Mouse (Mus musculus) neural tube, embryonic 12.5 days (tissue): ENCODE measurements around the gene Spata17. TPM values are rescaled to one million over a fixed set of nuclear protein-coding genes. Genes with fewer than 3 reads are reported as not detected.
"Not testable (repeated sequence)": the region's sequence is repeated elsewhere in the genome, so short reads cannot be mapped to it uniquely, and the experiment has no call there.

Source experiments
- ATAC-seq: fragments of 200-750 bp; cut with Nextera tagmentation; 2 replicates; pipeline ENCODE4 v1.8.0; 2017; ENCODE audit warnings: low read depth, mild to moderate bottlenecking, moderate TSS enrichment, moderate library complexity; ENCODE audit not compliant: low FRiP score
- H3K27ac ChIP-seq: fragments of 300-500 bp; sonication (generic); 2 replicates; pipeline ENCODE4 v1.5.1; 2016
- H3K27me3 ChIP-seq: fragments of 300-500 bp; sonication (generic); replicated peaks from 2 replicates; pipeline ENCODE4 v1.6.1; 2016; ENCODE audit warnings: mild to moderate bottlenecking
- H3K36me3 ChIP-seq: fragments of 300-500 bp; sonication (generic); 2 replicates; pipeline ENCODE4 v1.6.1; 2016; ENCODE audit warnings: mild to moderate bottlenecking
- H3K4me1 ChIP-seq: fragments of 300-500 bp; sonication (generic); 2 replicates; pipeline ENCODE4 v1.6.1; 2016
- H3K4me2 ChIP-seq: fragments of 300-500 bp; sonication (generic); replicated peaks from 2 replicates; pipeline ENCODE4 v1.6.1; 2016; ENCODE audit warnings: mild to moderate bottlenecking
- H3K4me3 ChIP-seq: fragments of 300-500 bp; sonication (generic); 2 replicates; pipeline ENCODE4 v1.5.1; 2016
- H3K9ac ChIP-seq: fragments of 300-500 bp; sonication (generic); 2 replicates; pipeline ENCODE4 v1.6.1; 2016; ENCODE audit warnings: mild to moderate bottlenecking
- H3K9me3 ChIP-seq: fragments of 300-500 bp; sonication (generic); 2 replicates; pipeline ENCODE4 v1.6.1; 2016; ENCODE audit warnings: mild to moderate bottlenecking
- WGBS: fragments of 180-500 bp; shearing (Covaris S2); methylation state at CpG from one replicate; pipeline ENCODE4 v1.1.7; 2016; 5-methylcytosine and 5-hydroxymethylcytosine counted together
- polyA plus RNA-seq: library from polyadenylated mRNA; unstranded; fragments of >200 nt; fragmentation: Nextera tagmentation; extraction: Ambion mirVana; gene quantifications from 2 replicates; pipeline ENCODE4 v1.2.1, GENCODE M21; 2016

Spata17 gene
- polyA plus RNA-seq, 1 experiment from 2014 or later = 1.5 TPM

DNA sequence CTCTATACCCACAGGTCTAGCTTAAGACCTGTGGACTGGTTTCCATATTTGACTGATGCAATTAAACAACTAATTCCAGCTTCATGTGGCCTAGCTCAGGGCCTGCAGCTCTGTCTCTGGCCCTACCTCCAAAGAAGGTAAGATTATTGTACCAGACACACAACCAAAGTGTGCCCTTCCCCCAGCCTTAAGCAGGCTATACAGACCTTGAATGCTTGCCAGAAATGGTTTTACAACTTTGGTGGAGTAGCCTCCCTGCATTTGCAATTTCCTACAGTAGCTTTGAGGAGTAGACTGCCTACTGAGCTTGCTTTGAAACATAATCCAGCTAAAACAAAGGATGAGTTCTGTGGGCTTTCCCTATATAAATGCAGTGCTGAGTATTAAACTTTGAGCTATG is 51.7 kb downstream of the Spata17 start:
- no peak overlapping the region for H3K4me2 ChIP-seq
- H3K27me3 ChIP-seq = no peaks in the 10 kb centered on the region
- no peak overlapping the region for H3K4me3 ChIP-seq
- H3K9me3 ChIP-seq = no peaks in the 10 kb centered on the region
- no peak for ATAC-seq
- no peaks in the 10 kb centered on the region for H3K36me3 ChIP-seq
- H3K4me1 ChIP-seq = no peaks in the 10 kb centered on the region
- H3K27ac ChIP-seq = no peak overlapping the region
- H3K9ac ChIP-seq = no peak overlapping the region

- Histone ChIP-seq H3K27ac (no peak overlapping the region), H3K36me3 (no peaks in the 10 kb centered on the region), H3K27me3 (no peaks in the 10 kb centered on the region), H3K4me3 (no peak overlapping the region), H3K4me1 (0 out of 2 replicates have a peak, but pooled peaks cover 2% of the 10 kb centered on the region), H3K4me2 (no peak overlapping the region), H3K9me3 (no peaks in the 10 kb centered on the region), H3K9ac (no peak overlapping the region)
- ATAC-seq = no peak
These were observed 59.6 kb downstream of the Spata17 start for GRCm38 (mm10) chr1:187155658-187156057.

GRCm38 (mm10) chr1:187153681-187154080 is 61.6 kb downstream of the Spata17 start:
- no peak for ATAC-seq
- Histone ChIP-seq H3K27me3 (no peaks in the 10 kb centered on the region), H3K27ac (no peak overlapping the region), H3K9ac (no peak overlapping the region), H3K4me3 (no peak overlapping the region), H3K4me1 (0 out of 2 replicates have a peak, but pooled peaks cover 2% of the 10 kb centered on the region), H3K36me3 (no peaks in the 10 kb centered on the region), H3K9me3 (no peaks in the 10 kb centered on the region), H3K4me2 (no peak overlapping the region)
- WGBS = 69% methylated on average over 5 of the region's 5 CpGs

GRCm38 (mm10) chr1:187152571-187152970 is 62.7 kb downstream of the Spata17 start:
- 0 out of 2 replicates have a peak, but pooled peaks cover 2% of the 10 kb centered on the region for H3K4me1 ChIP-seq
- WGBS = 90% methylated on average over 2 of the region's 2 CpGs
- ATAC-seq = no peak
- H3K36me3 ChIP-seq = no peaks in the 10 kb centered on the region
- H3K4me3 ChIP-seq = no peak overlapping the region
- H3K9me3 ChIP-seq = no peaks in the 10 kb centered on the region
- H3K4me2 ChIP-seq = no peak overlapping the region
- H3K27ac ChIP-seq = no peak overlapping the region
- no peaks in the 10 kb centered on the region for H3K27me3 ChIP-seq
- no peak overlapping the region for H3K9ac ChIP-seq

DNA sequence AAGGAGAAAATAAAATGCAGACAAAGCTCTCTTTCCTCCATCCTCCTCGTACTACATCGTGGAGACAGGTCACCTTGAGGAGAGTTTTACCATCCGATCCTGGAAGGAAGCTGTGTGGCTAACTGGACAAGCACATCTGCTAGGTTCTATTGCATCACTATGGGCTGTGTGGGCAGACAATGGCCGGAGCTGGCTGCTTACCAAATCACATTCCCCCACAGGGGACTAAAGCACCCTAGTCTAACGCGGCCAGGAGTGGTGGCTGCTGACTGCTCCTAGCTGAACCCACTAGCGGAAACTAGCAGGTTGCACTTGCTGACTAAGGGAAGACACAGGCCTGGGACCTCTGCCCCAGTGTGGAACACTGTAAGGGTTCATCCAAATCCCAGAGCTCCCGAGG is 72.3 kb downstream of the Spata17 start:
- no peak overlapping the region for H3K9ac ChIP-seq
- H3K9me3 ChIP-seq = no peaks in the 10 kb centered on the region
- no peak overlapping the region for H3K27ac ChIP-seq
- ATAC-seq = no peak
- H3K4me3 ChIP-seq = no peak overlapping the region
- 0 out of 2 replicates have a peak, but pooled peaks cover 5% of the 10 kb centered on the region for H3K4me1 ChIP-seq
- H3K4me2 ChIP-seq = no peak overlapping the region
- no peaks in the 10 kb centered on the region for H3K27me3 ChIP-seq
- no peaks in the 10 kb centered on the region for H3K36me3 ChIP-seq
- WGBS = 78% methylated on average over 8 of the region's 8 CpGs

GRCm38 (mm10) chr1:187137426-187137825 is 77.8 kb downstream of the Spata17 start:
- Histone ChIP-seq H3K4me3 (no peak overlapping the region), H3K27me3 (no peaks in the 10 kb centered on the region), H3K9ac (no peak overlapping the region), H3K36me3 (no peaks in the 10 kb centered on the region), H3K4me1 (no peaks in the 10 kb centered on the region), H3K9me3 (no peaks in the 10 kb centered on the region), H3K4me2 (no peak overlapping the region), H3K27ac (no peak overlapping the region)
- no peak for ATAC-seq
- WGBS = 40% methylated on average over 6 of the region's 6 CpGs

- no peaks in the 10 kb centered on the region for H3K36me3 ChIP-seq
- H3K27me3 ChIP-seq = no peaks in the 10 kb centered on the region
- H3K4me2 ChIP-seq = no peak overlapping the region
- H3K4me3 ChIP-seq = no peak overlapping the region
- H3K27ac ChIP-seq = no peak overlapping the region
- H3K4me1 ChIP-seq = no peaks in the 10 kb centered on the region
- no peak overlapping the region for H3K9ac ChIP-seq
- ATAC-seq = no peak
- 78% methylated on average over 6 of the region's 6 CpGs for WGBS
- no peaks in the 10 kb centered on the region for H3K9me3 ChIP-seq
These were observed 79.4 kb downstream of the Spata17 start for GRCm38 (mm10) chr1:187135887-187136286.

GRCm38 (mm10) chr1:187133841-187134240 is 81.4 kb downstream of the Spata17 start:
- Histone ChIP-seq H3K4me1 (no peaks in the 10 kb centered on the region), H3K36me3 (no peaks in the 10 kb centered on the region), H3K4me3 (no peak overlapping the region), H3K9ac (no peak overlapping the region), H3K27me3 (no peaks in the 10 kb centered on the region), H3K4me2 (no peak overlapping the region), H3K9me3 (no peaks in the 10 kb centered on the region), H3K27ac (no peak overlapping the region)
- WGBS = 73% methylated on average over 6 of the region's 6 CpGs
- no peak for ATAC-seq

DNA sequence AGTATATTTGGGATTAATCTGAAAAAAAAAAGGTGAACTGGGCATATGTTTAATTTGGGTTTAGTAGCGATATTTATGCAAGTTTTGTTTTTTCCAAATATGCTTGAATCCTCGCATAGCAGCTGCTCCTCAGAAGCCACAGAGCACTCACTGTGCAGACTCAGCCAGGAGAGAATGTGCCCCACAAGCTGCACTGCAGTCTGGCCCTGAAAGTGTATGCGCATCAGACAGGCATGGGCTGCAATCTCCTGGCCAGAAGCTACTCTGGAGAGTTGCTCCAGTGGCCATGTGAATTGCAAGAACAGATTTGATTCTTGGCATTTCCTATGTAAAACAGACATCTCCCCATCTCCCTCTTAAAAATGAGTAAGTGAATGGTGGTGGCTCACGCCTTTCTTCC is 82.9 kb downstream of the Spata17 start:
- no peaks in the 10 kb centered on the region for H3K4me1 ChIP-seq
- H3K9me3 ChIP-seq = no peaks in the 10 kb centered on the region
- 93% methylated on average over 4 of the region's 4 CpGs for WGBS
- no peak for ATAC-seq
- H3K36me3 ChIP-seq = no peaks in the 10 kb centered on the region
- no peaks in the 10 kb centered on the region for H3K27me3 ChIP-seq
- no peak overlapping the region for H3K4me2 ChIP-seq
- H3K27ac ChIP-seq = no peak overlapping the region
- H3K4me3 ChIP-seq = no peak overlapping the region
- H3K9ac ChIP-seq = no peak overlapping the region

DNA sequence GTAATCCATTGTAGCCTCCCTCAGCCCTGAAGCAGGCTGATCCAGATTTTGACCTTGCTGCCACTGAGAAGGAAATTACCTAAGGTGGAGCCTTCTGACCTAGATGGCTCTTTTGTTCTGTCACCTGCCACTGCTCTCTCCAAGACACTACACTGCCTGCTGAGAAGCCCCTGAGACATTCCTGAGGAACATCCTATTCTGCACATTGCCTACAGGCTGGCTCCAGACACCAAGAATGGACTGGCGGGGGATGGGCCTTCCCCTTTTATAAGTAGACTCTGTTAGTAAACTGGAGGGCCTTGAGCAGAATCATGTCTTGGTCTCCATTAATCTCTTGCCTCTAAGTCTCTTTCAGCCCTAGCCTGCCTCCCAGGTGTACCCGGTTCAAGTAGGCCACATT is 87.7 kb downstream of the Spata17 start:
- WGBS = 92% methylated on average over 2 of the region's 2 CpGs
- not testable (repeated sequence) for H3K9me3 ChIP-seq, H3K4me1 ChIP-seq, H3K27me3 ChIP-seq, H3K27ac ChIP-seq, ATAC-seq, H3K4me2 ChIP-seq, H3K4me3 ChIP-seq, H3K36me3 ChIP-seq, H3K9ac ChIP-seq

DNA sequence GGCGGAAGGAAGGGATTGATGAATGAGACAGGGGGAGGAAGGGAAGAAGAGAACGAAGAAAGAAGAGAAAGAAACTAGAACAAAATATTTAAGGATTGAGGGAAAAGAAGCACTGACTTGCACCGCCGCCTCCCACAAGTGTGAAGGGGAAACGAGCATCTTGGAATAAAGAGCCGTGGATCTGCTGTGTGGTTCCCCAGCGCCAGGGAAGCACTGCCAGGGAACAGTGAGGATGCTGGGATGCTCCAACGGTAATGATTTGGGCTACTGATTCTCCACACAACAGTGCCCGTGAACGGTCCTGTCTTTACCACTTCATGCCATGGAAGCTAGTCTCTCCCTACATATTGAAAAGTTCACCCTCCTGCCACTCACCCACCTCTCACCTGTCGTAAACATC is 89.5 kb downstream of the Spata17 start:
- no peaks in the 10 kb centered on the region for H3K4me1 ChIP-seq
- no peak for ATAC-seq
- no peaks in the 10 kb centered on the region for H3K9me3 ChIP-seq
- no peak overlapping the region for H3K9ac ChIP-seq
- H3K27ac ChIP-seq = no peak overlapping the region
- H3K4me2 ChIP-seq = no peak overlapping the region
- no peak overlapping the region for H3K4me3 ChIP-seq
- no peaks in the 10 kb centered on the region for H3K27me3 ChIP-seq
- H3K36me3 ChIP-seq = no peaks in the 10 kb centered on the region
- WGBS = 86% methylated on average over 11 of the region's 11 CpGs

GRCm38 (mm10) chr1:187124967-187125366 is 90.3 kb downstream of the Spata17 start:
- H3K4me1 ChIP-seq = no peaks in the 10 kb centered on the region
- H3K4me2 ChIP-seq = no peak overlapping the region
- H3K9me3 ChIP-seq = no peaks in the 10 kb centered on the region
- WGBS = 87% methylated on average over 3 of the region's 3 CpGs
- no peak overlapping the region for H3K27ac ChIP-seq
- H3K27me3 ChIP-seq = no peaks in the 10 kb centered on the region
- ATAC-seq = no peak
- no peaks in the 10 kb centered on the region for H3K36me3 ChIP-seq
- no peak overlapping the region for H3K9ac ChIP-seq
- no peak overlapping the region for H3K4me3 ChIP-seq

- Histone ChIP-seq H3K9ac (no peak overlapping the region), H3K4me1 (no peaks in the 10 kb centered on the region), H3K27me3 (no peaks in the 10 kb centered on the region), H3K27ac (no peak overlapping the region), H3K36me3 (no peaks in the 10 kb centered on the region), H3K4me2 (no peak overlapping the region), H3K9me3 (no peaks in the 10 kb centered on the region), H3K4me3 (no peak overlapping the region)
- ATAC-seq = no peak
- 92% methylated on average over 6 of the region's 6 CpGs for WGBS
These were observed 96.0 kb downstream of the Spata17 start for GRCm38 (mm10) chr1:187119300-187119699.
